Mouse (Mus musculus): Measurements from ENCODE around the gene Cadm1.

Cadm1 gene

GRCm38 (mm10) chr9:47529602-47530450, at the start of gene Cadm1:
Gene Cadm1 (plus strand): TSS chr9:47530173.
- DNase-seq, result peak; percentile 98

GRCm38 (mm10) chr9:47484506-47484905, 45.5 kb upstream of the Cadm1 start:
- no peak for DNase-seq

- DNase-seq, result no peak
Measured at GRCm38 (mm10) chr9:47485186-47485585, 44.8 kb upstream of the Cadm1 start.

GRCm38 (mm10) chr9:47499761-47500160, 30.2 kb upstream of the Cadm1 start:
- DNase-seq, result peak; percentile 22

GRCm38 (mm10) chr9:47505956-47506355, 24.0 kb upstream of the Cadm1 start:
- DNase-seq, result no peak

- no peak for DNase-seq
Measured at GRCm38 (mm10) chr9:47506876-47507275, 23.1 kb upstream of the Cadm1 start.

GRCm38 (mm10) chr9:47508109-47508508, 21.9 kb upstream of the Cadm1 start:
- no peak for DNase-seq

- DNase-seq, result no peak
Measured at GRCm38 (mm10) chr9:47512521-47512920, 17.5 kb upstream of the Cadm1 start.

- DNase-seq, result no peak
Measured at GRCm38 (mm10) chr9:47514318-47514717, 15.7 kb upstream of the Cadm1 start.

- DNase-seq, result no peak
Measured at GRCm38 (mm10) chr9:47516238-47516637, 13.7 kb upstream of the Cadm1 start.

- DNase-seq, result no peak
Measured at GRCm38 (mm10) chr9:47527290-47527689, 2.7 kb upstream of the Cadm1 start.

GRCm38 (mm10) chr9:47527741-47528140, 2.2 kb upstream of the Cadm1 start:
- DNase-seq, result no peak

- no peak for DNase-seq
Measured at GRCm38 (mm10) chr9:47529182-47529581, 791 bp upstream of the Cadm1 start.

GRCm38 (mm10) chr9:47530544-47530921, 560 bp downstream of the Cadm1 start:
- no peak for DNase-seq

- DNase-seq, result peak; percentile 79
Measured at GRCm38 (mm10) chr9:47530922-47531850, 1.2 kb downstream of the Cadm1 start.

GRCm38 (mm10) chr9:47532215-47532865, 2.4 kb downstream of the Cadm1 start:
- DNase-seq, result peak; percentile 30

- DNase-seq, result no peak
Measured at GRCm38 (mm10) chr9:47533461-47533860, 3.5 kb downstream of the Cadm1 start.

- DNase-seq, result peak; percentile 19
Measured at GRCm38 (mm10) chr9:47534573-47535475, 4.9 kb downstream of the Cadm1 start.

- DNase-seq, result no peak
Measured at GRCm38 (mm10) chr9:47545245-47545644, 15.3 kb downstream of the Cadm1 start.

- DNase-seq, result no peak
Measured at GRCm38 (mm10) chr9:47545667-47546066, 15.7 kb downstream of the Cadm1 start.

GRCm38 (mm10) chr9:47548402-47548801, 18.4 kb downstream of the Cadm1 start:
- no peak for DNase-seq

- no peak for DNase-seq
Measured at GRCm38 (mm10) chr9:47548916-47549315, 18.9 kb downstream of the Cadm1 start.

Data from cerebellum, adult 11 months (tissue).